Mouse (Mus musculus) T-helper 2 cell (primary cell): ENCODE results near the gene Zfp108.
"Not testable (repeated sequence)": the region's sequence is repeated elsewhere in the genome, so short reads cannot be mapped to it uniquely, and the experiment has no call there.

Experiments used
- in situ Hi-C: fragments of 300-600 bp; cut with MboI, MseI; formaldehyde crosslinking; loops from one replicate; pipeline ENCODE4 v1.15.1; 2025; ENCODE audit warnings: high pct_unique_total_duplicates

Zfp108 gene

DNA sequence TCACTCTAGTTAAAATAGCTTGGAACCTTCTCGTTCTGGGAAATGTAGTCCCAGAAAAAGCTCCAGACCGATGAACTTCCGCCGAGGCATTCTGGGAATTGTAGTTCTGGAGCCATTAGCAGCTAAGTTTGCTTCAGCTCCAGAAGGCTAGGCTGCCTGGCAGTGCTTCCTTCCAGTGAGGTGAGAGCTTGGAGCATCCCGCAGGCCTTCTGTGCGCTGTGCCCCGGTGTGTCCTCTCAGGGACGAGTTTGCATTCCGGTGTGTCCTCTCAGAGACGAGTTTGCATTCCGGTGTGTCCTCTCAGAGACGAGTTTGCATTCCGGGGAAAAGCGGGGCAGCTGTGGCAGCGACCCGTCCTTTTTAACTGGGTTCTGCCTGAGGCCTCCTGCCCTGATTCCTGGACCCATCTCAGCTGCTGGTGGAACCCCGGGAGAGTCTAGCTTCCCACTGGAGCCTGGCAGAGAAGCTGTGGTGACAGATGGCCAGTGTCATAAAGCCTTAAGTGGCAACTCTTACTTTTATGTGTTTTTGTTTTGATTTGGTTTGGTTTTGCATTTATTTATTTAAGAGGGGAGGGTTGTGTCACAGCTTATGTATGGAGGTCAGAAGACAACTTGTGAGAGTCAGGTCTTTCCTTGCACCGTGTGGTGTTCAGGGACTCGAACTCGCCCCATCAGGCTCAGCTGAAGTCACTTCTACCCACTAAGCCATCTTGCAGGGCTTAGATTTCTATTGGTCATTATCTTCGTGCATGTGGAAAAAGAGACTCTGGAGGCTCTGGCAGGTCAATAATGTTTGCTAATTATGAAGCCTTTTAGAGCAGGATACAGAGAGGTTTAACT lies at the start of gene Zfp108:
Gene Zfp108, plus strand, starts transcription at position 162 of the 842 bp plus-strand sequence.
- in situ Hi-C loops: no loop called here

DNA sequence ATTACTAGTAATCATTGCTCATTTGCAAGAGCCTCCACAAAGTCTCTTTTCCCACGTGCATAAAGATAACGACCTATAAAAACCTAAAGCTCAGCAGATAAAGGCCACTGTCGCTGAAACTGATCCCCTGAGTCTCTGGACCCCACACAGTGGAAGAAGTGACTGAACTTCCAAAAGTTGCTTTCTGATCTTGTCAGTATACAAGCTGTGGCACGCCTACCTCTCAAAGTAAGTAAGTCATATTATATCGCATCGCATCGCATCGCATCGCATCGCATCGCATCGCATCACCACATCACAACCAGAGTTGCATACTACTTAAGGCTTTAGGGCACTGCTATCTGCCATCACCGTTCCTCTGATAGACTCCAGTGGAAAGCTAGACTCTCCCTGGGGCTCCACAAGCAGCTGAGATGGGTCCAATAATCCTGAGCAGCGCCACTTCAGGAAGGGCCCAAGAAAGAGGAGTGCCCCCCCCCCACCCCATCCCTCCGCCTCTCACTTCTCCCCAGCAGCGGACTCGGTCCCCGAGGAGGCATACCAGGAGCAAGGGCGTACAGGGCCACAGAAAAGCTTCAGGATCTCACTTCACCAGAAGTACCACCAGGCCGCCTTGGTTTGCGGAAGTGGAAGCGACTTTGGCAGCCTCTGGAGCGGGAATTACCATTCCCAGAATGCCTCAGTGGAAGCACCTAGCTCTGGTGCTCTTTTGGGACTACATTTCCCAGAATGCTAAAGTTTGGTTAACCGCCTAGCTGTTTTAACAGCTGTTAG lies 46.9 kb upstream of the Zfp108 start:
- in situ Hi-C loops: no loop called here

- in situ Hi-C loops: no loop called here
These were observed 46.2 kb upstream of the Zfp108 start for GRCm38 (mm10) chr7:24208282-24208886.

GRCm38 (mm10) chr7:24210296-24210695 lies 44.3 kb upstream of the Zfp108 start:
- in situ Hi-C loops: no loop called here

DNA sequence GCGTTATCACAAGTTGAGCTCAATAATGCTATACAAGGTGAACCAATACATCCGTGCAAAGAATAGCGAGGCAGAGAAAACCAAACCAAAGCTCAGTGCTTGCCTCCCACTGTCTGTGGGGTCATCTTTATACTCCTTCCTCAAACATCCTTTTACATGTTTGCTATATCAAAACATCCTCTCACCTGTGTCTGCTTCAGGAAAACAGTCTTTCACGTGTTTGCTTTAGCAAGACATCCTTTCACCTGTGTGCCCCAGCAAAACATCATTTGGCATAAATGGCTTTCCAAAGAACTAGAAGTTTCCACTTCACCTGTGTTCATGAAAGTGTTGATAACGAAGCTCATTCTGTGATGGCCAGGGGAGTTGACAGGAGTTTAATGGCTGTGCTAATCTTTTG lies 43.3 kb upstream of the Zfp108 start, which contains the start of gene Zfp111:
Gene Zfp111, minus strand, starts transcription at position 101 of the 400 bp plus-strand sequence.
- in situ Hi-C loops: no loop called here

GRCm38 (mm10) chr7:24237040-24237791 lies 17.4 kb upstream of the Zfp108 start, which contains the start of gene Zfp109:
TSS of gene Zfp109 (minus strand) at chr7:24237560.
- in situ Hi-C loops: no loop called here

GRCm38 (mm10) chr7:24253779-24254615 lies 597 bp upstream of the Zfp108 start:
- in situ Hi-C loops: no loop called here

- in situ Hi-C loops: no loop called here
These were observed 4.9 kb downstream of the Zfp108 start for GRCm38 (mm10) chr7:24259306-24259999.

GRCm38 (mm10) chr7:24260000-24260312 lies 5.4 kb downstream of the Zfp108 start:
- in situ Hi-C loops: no loop called here

DNA sequence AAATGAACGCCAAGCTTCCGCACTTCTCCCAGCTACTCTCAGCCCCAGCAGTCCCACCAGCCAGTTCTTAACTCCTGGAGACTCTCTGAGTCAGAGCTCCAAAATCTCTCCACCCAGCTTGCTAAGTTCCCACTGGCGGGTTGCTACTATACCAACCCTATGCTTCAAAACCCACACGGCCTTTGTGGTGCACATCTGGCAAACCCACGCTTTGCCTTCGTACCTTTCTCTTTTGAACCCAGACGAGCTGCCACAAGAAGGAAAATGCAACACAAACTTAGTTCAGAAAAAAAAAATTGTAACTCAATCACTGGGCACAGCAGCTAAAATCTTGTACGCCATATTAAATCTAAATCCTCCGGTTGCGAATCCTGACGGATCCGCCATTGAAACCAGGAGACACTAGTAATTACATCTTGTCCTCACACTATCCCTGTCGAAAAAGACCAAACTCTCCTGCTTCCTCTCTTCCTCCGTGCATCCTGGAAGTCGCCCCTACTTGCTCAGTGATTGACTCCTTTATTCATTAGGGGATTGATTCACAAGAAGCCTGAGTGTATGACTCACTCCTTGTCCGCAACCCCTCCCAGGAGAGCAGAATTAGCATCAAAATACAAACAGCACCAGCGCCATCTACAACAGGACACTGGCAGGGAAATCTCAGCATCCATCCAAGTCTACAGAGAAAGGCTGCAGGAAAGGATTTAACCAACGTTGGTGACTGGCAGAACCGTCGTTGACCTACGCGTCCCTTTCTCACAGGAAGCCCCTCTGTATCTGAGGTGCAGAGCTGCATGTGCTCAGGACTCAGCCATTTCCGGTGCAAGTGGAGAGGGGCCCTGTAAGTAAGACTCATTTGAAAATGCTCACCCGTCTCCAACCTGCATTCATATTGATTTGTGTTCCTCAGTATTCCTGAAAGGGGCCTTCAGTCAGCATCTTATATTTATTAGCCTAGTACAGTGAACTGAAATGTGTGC lies 13.9 kb downstream of the Zfp108 start:
- in situ Hi-C loops: no loop called here

DNA sequence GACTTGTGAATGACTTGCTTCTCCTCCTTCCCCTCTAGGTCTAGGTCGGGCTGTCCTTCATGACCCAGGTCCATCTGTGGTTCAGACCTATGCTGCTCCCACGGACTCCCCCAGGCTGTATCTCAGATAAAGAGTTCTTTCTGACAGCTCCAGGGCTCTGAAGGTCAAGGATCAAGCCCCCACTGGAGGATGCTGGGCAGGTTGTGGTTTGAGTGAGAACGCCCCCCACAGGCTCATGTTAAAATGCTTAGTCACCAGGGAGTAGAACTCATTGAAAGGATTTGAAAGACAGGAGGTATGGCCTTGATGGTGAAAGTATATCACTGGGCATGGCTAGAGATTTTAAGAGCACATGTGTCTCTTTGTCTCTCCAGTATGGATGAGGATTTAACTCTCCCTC lies 14.7 kb downstream of the Zfp108 start:
- in situ Hi-C loops: no loop called here

DNA sequence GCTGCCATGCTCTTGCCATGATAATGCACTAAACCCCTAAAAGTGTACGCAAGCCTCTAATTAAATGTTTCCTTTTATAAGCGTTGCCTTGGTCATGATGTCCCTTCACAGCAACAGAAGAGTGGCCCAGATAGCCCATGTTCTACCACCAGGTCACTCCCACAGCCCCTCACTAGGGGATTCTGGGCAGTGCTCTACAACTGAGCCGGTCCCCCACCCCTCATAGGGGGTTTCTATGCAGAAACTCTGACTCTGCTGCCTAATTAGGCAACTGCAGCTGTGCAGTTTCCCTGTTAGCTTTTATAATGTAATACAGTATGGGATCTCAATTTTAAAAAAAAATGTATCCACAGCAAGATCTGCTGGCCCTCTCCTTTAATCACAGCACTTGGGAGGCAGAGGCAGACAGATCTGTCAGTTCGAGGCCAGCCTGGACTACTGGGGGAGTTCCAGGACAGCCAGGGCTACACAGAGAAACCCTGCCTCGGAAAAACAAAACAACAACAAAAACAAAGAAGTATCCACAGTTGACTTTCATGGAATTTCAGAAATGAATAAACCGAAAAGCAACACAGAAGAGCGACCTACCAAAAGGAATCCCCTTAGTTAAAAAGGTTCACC lies 15.2 kb downstream of the Zfp108 start:
- in situ Hi-C loops: no loop called here

DNA sequence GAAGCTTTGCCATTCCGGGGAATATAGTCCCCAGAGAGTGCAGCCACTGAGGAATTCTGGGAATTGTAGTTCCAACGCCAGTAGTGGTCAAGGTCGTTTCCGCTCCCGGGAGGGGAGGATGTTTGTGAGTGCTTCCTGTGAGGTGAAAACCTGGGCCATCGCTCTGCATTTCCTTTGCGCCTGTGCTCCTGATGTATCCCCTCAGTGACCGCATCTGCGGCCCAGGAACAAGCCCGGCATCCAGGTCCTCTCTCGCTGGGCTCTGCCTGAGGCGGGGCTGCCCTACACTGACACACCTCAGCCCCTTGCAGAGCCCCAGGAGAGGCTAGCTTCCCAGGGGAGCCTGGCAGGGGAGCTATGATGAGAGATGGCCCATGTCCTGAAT lies 15.7 kb downstream of the Zfp108 start, which contains the start of gene Zfp93:
Gene Zfp93, plus strand, starts transcription at position 133 of the 385 bp plus-strand sequence.
- in situ Hi-C loops: no loop called here

- in situ Hi-C loops: no loop called here
These were observed 16.6 kb downstream of the Zfp108 start for GRCm38 (mm10) chr7:24271191-24271590.

DNA sequence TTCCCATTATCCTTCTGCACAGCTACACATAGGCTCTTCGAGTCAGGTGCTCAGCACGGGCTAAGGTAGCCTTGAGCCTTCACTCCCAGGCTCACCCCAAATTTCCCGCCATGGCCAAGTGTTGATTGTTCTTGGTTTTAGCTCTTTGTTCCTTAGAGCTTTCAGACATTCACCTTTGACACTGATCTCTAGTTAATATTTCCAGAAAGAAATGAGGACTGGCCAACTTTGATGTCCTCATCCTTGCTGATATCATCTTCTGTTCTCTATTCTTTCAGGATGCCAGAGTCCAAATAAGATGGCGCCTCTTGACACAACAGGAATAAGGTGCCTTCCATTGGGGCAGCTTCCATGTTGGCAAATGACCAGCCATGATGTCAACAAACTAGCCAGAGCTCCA lies 19.9 kb downstream of the Zfp108 start:
- in situ Hi-C loops: no loop called here

DNA sequence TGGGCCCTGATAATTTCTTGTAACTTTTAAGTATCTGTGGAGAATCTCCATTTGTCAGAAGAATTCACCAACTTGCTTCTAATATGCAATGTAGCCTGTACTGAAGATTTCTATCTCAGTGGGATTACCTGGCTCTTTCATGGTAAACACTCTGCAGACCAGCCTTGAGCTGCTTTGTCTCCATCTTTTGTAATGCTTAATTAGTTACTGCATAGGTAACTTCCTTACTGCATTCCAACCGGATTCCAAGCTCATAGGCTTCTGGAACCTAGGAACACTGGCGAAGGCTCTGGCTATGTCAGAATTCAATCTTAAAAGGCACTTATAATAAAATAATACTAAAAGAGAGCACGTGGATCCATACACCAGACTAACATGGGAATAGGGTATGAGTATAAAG lies 24.2 kb downstream of the Zfp108 start:
- in situ Hi-C loops: not testable (repeated sequence)

DNA sequence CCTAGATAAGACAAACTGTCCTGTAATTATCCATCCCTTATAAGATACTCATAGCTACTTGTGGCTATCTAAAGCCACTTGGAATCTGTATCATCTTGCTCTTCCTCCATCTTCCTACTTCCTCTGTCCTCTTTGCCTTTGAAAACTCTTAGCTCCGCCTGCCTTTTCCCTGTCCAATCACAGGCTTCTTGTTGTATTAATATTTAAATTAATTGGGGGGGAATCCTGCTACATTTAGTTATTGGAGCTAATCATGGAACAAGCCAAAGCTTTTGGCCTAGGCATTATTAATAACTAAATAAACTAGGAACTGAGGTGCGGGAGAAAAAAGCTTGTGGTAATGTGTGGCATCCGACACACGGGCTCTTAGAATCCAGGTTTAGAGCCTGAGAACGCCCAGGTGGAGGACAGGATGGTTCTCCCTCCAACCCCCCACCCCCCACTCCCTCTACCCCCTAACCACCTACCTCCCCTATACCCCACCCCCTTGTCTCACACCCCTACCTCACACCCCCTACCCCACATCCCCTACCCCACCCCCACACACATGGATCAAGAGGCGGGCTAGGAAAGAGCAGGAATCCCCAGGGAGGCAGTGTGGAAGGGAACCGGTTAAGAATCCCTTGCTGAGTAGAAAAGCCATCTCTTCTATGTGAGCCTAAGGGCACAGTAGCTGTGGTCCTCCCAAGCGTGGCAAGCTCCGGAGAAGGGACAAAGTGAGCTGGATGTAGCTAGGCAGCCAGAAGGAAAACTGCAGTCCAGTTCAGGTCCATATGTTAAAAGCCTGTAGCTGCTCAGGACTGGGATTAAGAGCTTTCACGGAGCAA lies 25.6 kb downstream of the Zfp108 start:
- in situ Hi-C loops: loop anchor here (10.0 kb wide), 1 partner anchor 125 kb away; no protein-coding TSS in a partner anchor

- in situ Hi-C loops: loop anchor here (10.0 kb wide), 1 partner anchor 126 kb away; no protein-coding TSS in a partner anchor
These were observed 26.2 kb downstream of the Zfp108 start for GRCm38 (mm10) chr7:24280858-24281145.
